Mouse (Mus musculus) midbrain, embryonic 11.5 days (tissue): ENCODE results near the gene Reg4. TPM values are rescaled to one million over a fixed set of nuclear protein-coding genes. Genes with fewer than 3 reads are reported as not detected.

Experiments
- ATAC-seq: fragments of 200-750 bp; cut with Nextera tagmentation; 2 replicates; pipeline ENCODE4 v1.8.0; 2017; ENCODE audit warnings: moderate TSS enrichment, moderate library complexity; ENCODE audit not compliant: low FRiP score
- DNase-seq: peaks from one replicate; pipeline ENCODE4 v3.0.0; 2015; ENCODE audit warnings: low spot score; ENCODE audit errors: missing footprints
- H3K27ac ChIP-seq: fragments of 300-500 bp; sonication (generic); 2 replicates; pipeline ENCODE4 v1.5.1; 2014; ENCODE audit warnings: low read depth, low read length
- H3K27me3 ChIP-seq: fragments of 300-500 bp; sonication (generic); 2 replicates; pipeline ENCODE4 v1.6.1; 2014; ENCODE audit warnings: mild to moderate bottlenecking, low read length, moderate library complexity, mixed read lengths; ENCODE audit not compliant: control insufficient read depth, insufficient read depth
- H3K36me3 ChIP-seq: fragments of 300-500 bp; sonication (generic); 2 replicates; pipeline ENCODE4 v1.6.1; 2014; ENCODE audit warnings: mild to moderate bottlenecking, low read length, moderate library complexity, mixed read lengths; ENCODE audit not compliant: control insufficient read depth, insufficient read depth
- H3K4me1 ChIP-seq: fragments of 300-500 bp; sonication (generic); 2 replicates; pipeline ENCODE4 v1.6.1; 2014; ENCODE audit warnings: low read length; ENCODE audit not compliant: control insufficient read depth, insufficient read depth
- H3K4me2 ChIP-seq: fragments of 300-500 bp; sonication (generic); 2 replicates; pipeline ENCODE4 v1.6.1; 2014; ENCODE audit warnings: mild to moderate bottlenecking, moderate library complexity
- H3K4me3 ChIP-seq: fragments of 300-500 bp; sonication (generic); 2 replicates; pipeline ENCODE4 v1.5.1; 2014; ENCODE audit warnings: low read depth, low read length
- H3K9ac ChIP-seq: fragments of 300-500 bp; sonication (generic); 2 replicates; pipeline ENCODE4 v1.6.1; 2014; ENCODE audit warnings: low read length
- H3K9me3 ChIP-seq: fragments of 300-500 bp; sonication (generic); 2 replicates; pipeline ENCODE4 v1.6.1; 2016; ENCODE audit warnings: low read length; ENCODE audit not compliant: control insufficient read depth
- WGBS: fragments of 180-500 bp; shearing (Covaris S2); extraction: QIAGEN DNeasy Blood & Tissue Kit; methylation state at CpG from one replicate; pipeline ENCODE4 v1.1.7; 2014; 5-methylcytosine and 5-hydroxymethylcytosine counted together
- polyA plus RNA-seq: library from polyadenylated mRNA; unstranded; fragments of >200 nt; fragmentation: Nextera tagmentation; extraction: Ambion mirVana; gene quantifications from 2 replicates; pipeline ENCODE4 v1.2.1, GENCODE M21; 2014

The Reg4 gene
- polyA plus RNA-seq, 1 experiment from 2014 or later, result not detected

- Histone ChIP-seq H3K9me3 (no peaks in the 10 kb centered on the region), H3K27me3 (no peaks in the 10 kb centered on the region), H3K9ac (no peak overlapping the region; the same call in 1 of the 2 replicates), H3K4me1 (peaks cover 5% of the 10 kb centered on the region), H3K27ac (no peak overlapping the region), H3K4me2 (no peak overlapping the region), H3K36me3 (no peaks in the 10 kb centered on the region), H3K4me3 (no peak overlapping the region)
- DNase-seq (no peak), ATAC-seq (peak; percentile 57; the same call in 1 of the 2 replicates)
- 30% methylated on average over 7 of the region's 7 CpGs for WGBS
These were observed 25.2 kb downstream of the Reg4 start for GRCm38 (mm10) chr3:98246985-98247751.

GRCm38 (mm10) chr3:98249378-98249777, 27.4 kb downstream of the Reg4 start:
- Histone ChIP-seq H3K9me3 (peaks cover 3% of the 10 kb centered on the region; the same call in 1 of the 2 replicates), H3K27ac (no peak overlapping the region), H3K36me3 (no peaks in the 10 kb centered on the region), H3K4me2 (no peak overlapping the region), H3K4me3 (no peak overlapping the region), H3K27me3 (no peaks in the 10 kb centered on the region), H3K4me1 (peaks cover 5% of the 10 kb centered on the region), H3K9ac (no peak overlapping the region)
- DNase-seq (no peak), ATAC-seq (no peak)
- 88% methylated on average over 2 of the region's 2 CpGs for WGBS

- Histone ChIP-seq H3K4me3 (no peak overlapping the region), H3K4me2 (no peak overlapping the region), H3K9ac (no peak overlapping the region), H3K36me3 (no peaks in the 10 kb centered on the region), H3K27me3 (no peaks in the 10 kb centered on the region), H3K4me1 (peaks cover 5% of the 10 kb centered on the region), H3K27ac (no peak overlapping the region), H3K9me3 (peaks cover 3% of the 10 kb centered on the region; the same call in 1 of the 2 replicates)
- ATAC-seq (no peak), DNase-seq (no peak)
- 89% methylated on average over 11 of the region's 11 CpGs for WGBS
These were observed 28.0 kb downstream of the Reg4 start for GRCm38 (mm10) chr3:98249833-98250448.

GRCm38 (mm10) chr3:98254059-98254458, 32.1 kb downstream of the Reg4 start:
- no peak overlapping the region for H3K4me2 ChIP-seq
- no peaks in the 10 kb centered on the region for H3K27me3 ChIP-seq
- no peak for ATAC-seq

GRCm38 (mm10) chr3:98254656-98255583, 33.0 kb downstream of the Reg4 start:
- no peak for ATAC-seq
- no peaks in the 10 kb centered on the region for H3K4me1 ChIP-seq
- H3K4me2 ChIP-seq, result no peak overlapping the region
- H3K9me3 ChIP-seq, result peaks cover 3% of the 10 kb centered on the region; the same call in 1 of the 2 replicates
- no peaks in the 10 kb centered on the region for H3K27me3 ChIP-seq
- H3K36me3 ChIP-seq, result no peaks in the 10 kb centered on the region
- 90% methylated on average over 8 of the region's 8 CpGs for WGBS
- no peak overlapping the region for H3K9ac ChIP-seq
- no peak overlapping the region for H3K27ac ChIP-seq
- no peak overlapping the region for H3K4me3 ChIP-seq
- DNase-seq, result no peak

More at GRCm38 (mm10) chr3:98254059-98254458, 32.1 kb downstream of the Reg4 start:
- no peak overlapping the region for H3K27ac ChIP-seq
- no peaks in the 10 kb centered on the region for H3K4me1 ChIP-seq
- H3K4me3 ChIP-seq, result no peak overlapping the region
- H3K9ac ChIP-seq, result no peak overlapping the region
- H3K9me3 ChIP-seq, result peaks cover 3% of the 10 kb centered on the region; the same call in 1 of the 2 replicates
- DNase-seq, result no peak
- no peaks in the 10 kb centered on the region for H3K36me3 ChIP-seq
- WGBS, result 92% methylated on average over 3 of the region's 3 CpGs

GRCm38 (mm10) chr3:98258723-98259122, 36.8 kb downstream of the Reg4 start:
- Histone ChIP-seq H3K4me1 (no peaks in the 10 kb centered on the region), H3K27ac (no peak overlapping the region), H3K9ac (no peak overlapping the region), H3K27me3 (no peaks in the 10 kb centered on the region), H3K36me3 (no peaks in the 10 kb centered on the region), H3K4me3 (no peak overlapping the region), H3K9me3 (no peaks in the 10 kb centered on the region), H3K4me2 (no peak overlapping the region)
- no peak for DNase-seq
- WGBS, result 91% methylated on average over 4 of the region's 4 CpGs
- ATAC-seq, result no peak

- no peaks in the 10 kb centered on the region for H3K9me3 ChIP-seq
- ATAC-seq (no peak), DNase-seq (no peak)
- H3K4me3 ChIP-seq, result no peak overlapping the region
- 96% methylated on average over 5 of the region's 5 CpGs for WGBS
- H3K4me1 ChIP-seq, result no peaks in the 10 kb centered on the region
- no peak overlapping the region for H3K27ac ChIP-seq
- H3K9ac ChIP-seq, result no peak overlapping the region
- H3K4me2 ChIP-seq, result no peak overlapping the region
- H3K36me3 ChIP-seq, result no peaks in the 10 kb centered on the region
- no peaks in the 10 kb centered on the region for H3K27me3 ChIP-seq
These were observed 37.4 kb downstream of the Reg4 start for GRCm38 (mm10) chr3:98259271-98259751.

- H3K9me3 ChIP-seq, result no peaks in the 10 kb centered on the region
- H3K4me1 ChIP-seq, result no peaks in the 10 kb centered on the region
- H3K9ac ChIP-seq, result no peak overlapping the region
- 85% methylated on average over 3 of the region's 3 CpGs for WGBS
- no peak overlapping the region for H3K4me3 ChIP-seq
- no peak for DNase-seq
- no peak for ATAC-seq
- H3K36me3 ChIP-seq, result no peaks in the 10 kb centered on the region
- H3K27ac ChIP-seq, result no peak overlapping the region
- H3K27me3 ChIP-seq, result no peaks in the 10 kb centered on the region
- H3K4me2 ChIP-seq, result no peak overlapping the region
These were observed 38.6 kb downstream of the Reg4 start for GRCm38 (mm10) chr3:98260534-98260933.
